Mouse (Mus musculus) limb, embryonic 11.5 days (tissue): ENCODE data around the gene Plac9a. TPM values are rescaled to one million over a fixed set of nuclear protein-coding genes. Genes with fewer than 3 reads are reported as not detected.

Source experiments
- ATAC-seq: fragments of 200-750 bp; cut with Nextera tagmentation; 2 replicates; pipeline ENCODE4 v1.8.0; 2017; ENCODE audit warnings: low read depth; ENCODE audit not compliant: insufficient number of reproducible peaks, low FRiP score, low TSS enrichment
- DNase-seq: peaks from one replicate; pipeline ENCODE4 v3.0.0-alpha.2; 2015; ENCODE audit warnings: low spot score
- H3K27ac ChIP-seq: fragments of 300-500 bp; sonication (generic); replicated peaks from 2 replicates; pipeline ENCODE4 v1.5.1; 2014; ENCODE audit warnings: low read depth, mild to moderate bottlenecking, low read length
- H3K27me3 ChIP-seq: fragments of 300-500 bp; sonication (generic); 2 replicates; pipeline ENCODE4 v1.6.1; 2014; ENCODE audit warnings: mild to moderate bottlenecking, low read length, mixed read lengths; ENCODE audit not compliant: control insufficient read depth, insufficient read depth
- H3K36me3 ChIP-seq: fragments of 300-500 bp; sonication (generic); 2 replicates; pipeline ENCODE4 v1.6.1; 2014; ENCODE audit warnings: mild to moderate bottlenecking, low read length, moderate library complexity, mixed read lengths; ENCODE audit not compliant: control insufficient read depth, insufficient read depth
- H3K4me1 ChIP-seq: fragments of 300-500 bp; sonication (generic); 2 replicates; pipeline ENCODE4 v1.6.1; 2014; ENCODE audit warnings: low read length, mixed read lengths; ENCODE audit not compliant: control insufficient read depth, insufficient read depth
- H3K4me2 ChIP-seq: fragments of 300-500 bp; sonication (generic); 2 replicates; pipeline ENCODE4 v1.6.1; 2014; ENCODE audit warnings: low read depth, mild to moderate bottlenecking, moderate library complexity; ENCODE audit not compliant: severe bottlenecking
- H3K4me3 ChIP-seq: fragments of 300-500 bp; sonication (generic); 2 replicates; pipeline ENCODE4 v1.5.1; 2014; ENCODE audit warnings: low read depth, low read length
- H3K9ac ChIP-seq: fragments of 300-500 bp; sonication (generic); 2 replicates; pipeline ENCODE4 v1.6.1; 2014; ENCODE audit warnings: mild to moderate bottlenecking, low read length
- H3K9me3 ChIP-seq: fragments of 300-500 bp; sonication (generic); 2 replicates; pipeline ENCODE4 v1.6.1; 2016; ENCODE audit warnings: low read length; ENCODE audit not compliant: control insufficient read depth
- WGBS: fragments of 180-500 bp; shearing (Covaris S2); extraction: QIAGEN DNeasy Blood & Tissue Kit; methylation state at CpG from one replicate; pipeline ENCODE4 v1.1.7; 2014; 5-methylcytosine and 5-hydroxymethylcytosine counted together
- polyA plus RNA-seq: library from polyadenylated mRNA; unstranded; fragments of >200 nt; fragmentation: Nextera tagmentation; extraction: Ambion mirVana; gene quantifications from 2 replicates; pipeline ENCODE4 v1.2.1, GENCODE M21; 2014

Plac9a gene
- polyA plus RNA-seq, 1 experiment from 2014 or later, result not detected

- 20% methylated on average over 9 of the region's 9 CpGs for WGBS
Observed at GRCm38 (mm10) chr14:25847660-25848059, 55.2 kb downstream of the Plac9a start.

GRCm38 (mm10) chr14:25846516-25846915 lies 56.4 kb downstream of the Plac9a start:
- no peaks in the 10 kb centered on the region for H3K9me3 ChIP-seq
- H3K27ac ChIP-seq, result no peak overlapping the region
- ATAC-seq (no peak), DNase-seq (no peak)
- H3K4me3 ChIP-seq, result no peak overlapping the region
- peaks cover 15% of the 10 kb centered on the region for H3K27me3 ChIP-seq
- peaks cover 6% of the 10 kb centered on the region; the same call in 1 of the 2 replicates for H3K4me1 ChIP-seq
- WGBS, result 88% methylated on average over 8 of the region's 8 CpGs
- no peaks in the 10 kb centered on the region for H3K36me3 ChIP-seq
- no peak overlapping the region for H3K4me2 ChIP-seq
- no peak overlapping the region for H3K9ac ChIP-seq

More at GRCm38 (mm10) chr14:25847660-25848059, 55.2 kb downstream of the Plac9a start:
- Histone ChIP-seq H3K9ac (no peak overlapping the region), H3K9me3 (no peaks in the 10 kb centered on the region), H3K27me3 (peaks cover 7% of the 10 kb centered on the region), H3K36me3 (no peaks in the 10 kb centered on the region), H3K27ac (no peak overlapping the region), H3K4me1 (peaks cover 4% of the 10 kb centered on the region; the same call in 1 of the 2 replicates), H3K4me2 (no peak overlapping the region), H3K4me3 (no peak overlapping the region)
- DNase-seq, result no peak
- no peak for ATAC-seq

- H3K4me2 ChIP-seq, result no peak overlapping the region
- H3K36me3 ChIP-seq, result no peaks in the 10 kb centered on the region
- H3K9me3 ChIP-seq, result no peaks in the 10 kb centered on the region
- ATAC-seq, result no peak
- no peak overlapping the region for H3K4me3 ChIP-seq
- H3K27me3 ChIP-seq, result peaks cover 15% of the 10 kb centered on the region
- peaks cover 6% of the 10 kb centered on the region; the same call in 1 of the 2 replicates for H3K4me1 ChIP-seq
- 64% methylated on average over 6 of the region's 6 CpGs for whole genome bisulfite sequencing
- H3K27ac ChIP-seq, result no peak overlapping the region
- H3K9ac ChIP-seq, result no peak overlapping the region
- DNase-seq, result no peak
Observed at GRCm38 (mm10) chr14:25845832-25846383, 57.0 kb downstream of the Plac9a start.

- Histone ChIP-seq H3K4me1 (peaks cover 6% of the 10 kb centered on the region; the same call in 1 of the 2 replicates), H3K36me3 (no peaks in the 10 kb centered on the region), H3K27ac (no peak overlapping the region), H3K9ac (no peak overlapping the region), H3K27me3 (peaks cover 15% of the 10 kb centered on the region), H3K4me3 (no peak overlapping the region), H3K9me3 (no peaks in the 10 kb centered on the region), H3K4me2 (no peak overlapping the region)
- ATAC-seq (no peak), DNase-seq (no peak)
- 94% methylated on average over 4 of the region's 4 CpGs for WGBS
Observed at GRCm38 (mm10) chr14:25844372-25844771, 58.5 kb downstream of the Plac9a start.

- peak overlapping the region; percentile 57 for H3K4me3 ChIP-seq
- DNase-seq (peak; percentile 42), ATAC-seq (no peak)
- no peak overlapping the region for H3K27ac ChIP-seq
- H3K36me3 ChIP-seq, result no peaks in the 10 kb centered on the region
- H3K27me3 ChIP-seq, result peaks cover 15% of the 10 kb centered on the region
- H3K9ac ChIP-seq, result peak overlapping the region; percentile 56; the same call in 1 of the 2 replicates
- H3K4me1 ChIP-seq, result peaks cover 4% of the 10 kb centered on the region; the same call in 1 of the 2 replicates
- H3K9me3 ChIP-seq, result no peaks in the 10 kb centered on the region
- H3K4me2 ChIP-seq, result peak overlapping the region; percentile 98
- WGBS, result under 1% methylated on average over 12 of the region's 12 CpGs
Observed at GRCm38 (mm10) chr14:25842688-25843003, 60.3 kb downstream of the Plac9a start.

GRCm38 (mm10) chr14:25841991-25842687 lies 60.8 kb downstream of the Plac9a start, which contains the start of gene Anxa11:
TSS of gene Anxa11 (plus strand) at chr14:25842156.
- Histone ChIP-seq H3K4me3 (peak within 1 kb of the TSS; percentile 57), H3K36me3 (no peaks in the 10 kb centered on the region), H3K27ac (no peak within 1 kb of the TSS), H3K4me2 (peak within 1 kb of the TSS; percentile 98), H3K27me3 (peaks cover 15% of the 10 kb centered on the region), H3K4me1 (0 out of 2 replicates have a peak, but pooled peaks cover 3% of the 10 kb centered on the region), H3K9me3 (no peaks in the 10 kb centered on the region), H3K9ac (peak within 1 kb of the TSS; percentile 56)
- 0 out of 2 replicates have a peak, but pooled peaks have one; percentile 51 for ATAC-seq
- peak; percentile 83 for DNase-seq
- WGBS, result under 1% methylated on average over 54 of the region's 54 CpGs

- WGBS, result 1% methylated on average over 4 of the region's 4 CpGs
- H3K27ac ChIP-seq, result no peak overlapping the region
- H3K4me3 ChIP-seq, result peak overlapping the region; percentile 57
- ATAC-seq, result 0 out of 2 replicates have a peak, but pooled peaks have one; percentile 39
- no peak for DNase-seq
- peak overlapping the region; percentile 98 for H3K4me2 ChIP-seq
- H3K4me1 ChIP-seq, result 0 out of 2 replicates have a peak, but pooled peaks cover 3% of the 10 kb centered on the region
- no peaks in the 10 kb centered on the region for H3K36me3 ChIP-seq
- H3K9ac ChIP-seq, result no peak overlapping the region
- peaks cover 15% of the 10 kb centered on the region for H3K27me3 ChIP-seq
- H3K9me3 ChIP-seq, result no peaks in the 10 kb centered on the region
Observed at GRCm38 (mm10) chr14:25841579-25841978, 61.3 kb downstream of the Plac9a start.

- ATAC-seq, result no peak
- Histone ChIP-seq H3K36me3 (no peaks in the 10 kb centered on the region), H3K4me1 (0 out of 2 replicates have a peak, but pooled peaks cover 3% of the 10 kb centered on the region), H3K9ac (no peak overlapping the region), H3K9me3 (no peaks in the 10 kb centered on the region), H3K4me2 (no peak overlapping the region), H3K4me3 (no peak overlapping the region), H3K27ac (no peak overlapping the region), H3K27me3 (peaks cover 15% of the 10 kb centered on the region)
- WGBS, result 7% methylated on average over 7 of the region's 7 CpGs
- no peak for DNase-seq
Observed at GRCm38 (mm10) chr14:25840961-25841360, 61.9 kb downstream of the Plac9a start.
